Comparison of ENCODE assay signal across 12 mouse cellular contexts in the genomic region with DNA sequence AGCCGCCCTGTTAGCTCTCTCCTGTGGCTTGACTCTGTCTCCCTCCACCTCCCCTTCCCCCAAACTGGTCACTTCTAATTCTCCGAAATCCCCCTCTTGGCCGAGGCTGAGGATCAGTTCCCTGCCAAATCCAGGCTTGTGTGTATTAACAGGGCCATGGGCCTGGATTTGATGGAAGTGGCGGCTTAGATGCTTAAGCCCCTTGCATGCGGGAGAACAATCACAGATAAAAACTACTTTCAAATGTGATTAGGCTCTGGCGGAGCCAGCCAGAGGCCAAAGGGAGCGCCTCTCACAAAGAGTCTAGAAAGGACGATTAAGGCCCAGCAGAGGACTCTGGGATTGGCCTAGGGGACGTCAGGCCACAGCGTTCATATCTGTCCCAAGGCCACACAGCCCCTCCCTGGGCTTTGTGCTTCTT.
DNase-seq lines count a peak whose midpoint lies in the region; ATAC-seq and TF ChIP-seq lines count a peak whose summit lies in the region.
"Had no signal": no experiment of that assay in that cellular context is flagged by ENCODE, and none has a peak within 500 bp of the region (broad histone marks: within the 10 kb centered on the region; RNA-seq: fewer than 3 reads in every experiment).

No protein-coding gene starts in this region.

- no peak for TF ChIP-seq CTCF in midbrain, postnatal 0 days (IDR thresholded peaks at IDR 0.05)

- no peak overlapping the region for H3K4me2 ChIP-seq in intestine, embryonic 14.5 days (ENCODE audit: low read length)
- H3K4me2 ChIP-seq in intestine, embryonic 15.5 days (replicated peaks): no peak overlapping the region
- no peak overlapping the region for H3K4me2 ChIP-seq in forebrain, embryonic 16.5 days (ENCODE audit: low read length)
- H3K4me2 ChIP-seq in midbrain, postnatal 0 days (ENCODE audit: low read depth, low read length, poor library complexity, severe bottlenecking): no peak overlapping the region
- H3K4me2 ChIP-seq: liver, embryonic 15.5 days had no signal

- H3K4me1 ChIP-seq in intestine, embryonic 14.5 days (replicated peaks; ENCODE audit: control insufficient read depth, insufficient read depth, low read length): no peaks in the 10 kb centered on the region
- no peaks in the 10 kb centered on the region; the same call in 1 of the 2 replicates for H3K4me1 ChIP-seq in intestine, embryonic 15.5 days (replicated peaks)
- peaks cover 12% of the 10 kb centered on the region for H3K4me1 ChIP-seq in forebrain, embryonic 16.5 days (replicated peaks; ENCODE audit: control insufficient read depth, insufficient read depth, low read length)
- H3K4me1 ChIP-seq in midbrain, postnatal 0 days (ENCODE audit: insufficient read depth, low read length): peaks cover 3% of the 10 kb centered on the region; the same call in 1 of the 2 replicates
- H3K4me1 ChIP-seq: liver, embryonic 15.5 days; megakaryocyte, embryonic 14.5 days had no signal

- WGBS in intestine, embryonic 14.5 days: 16% methylated on average over 10 of the region's 10 CpGs
- 21% methylated on average over 10 of the region's 10 CpGs for WGBS in intestine, embryonic 15.5 days
- 4% methylated on average over 10 of the region's 10 CpGs for WGBS in forebrain, embryonic 16.5 days
- 12% methylated on average over 10 of the region's 10 CpGs for WGBS in midbrain, postnatal 0 days

- no peak overlapping the region for H3K27ac ChIP-seq in intestine, embryonic 14.5 days (ENCODE audit: low read depth)
- no peak overlapping the region for H3K27ac ChIP-seq in intestine, embryonic 15.5 days
- H3K27ac ChIP-seq in forebrain, embryonic 16.5 days (ENCODE audit: low read length): no peak overlapping the region
- no peak overlapping the region for H3K27ac ChIP-seq in midbrain, postnatal 0 days (ENCODE audit: low read depth, low read length)
- H3K27ac ChIP-seq: kidney, postnatal 0 days; liver, embryonic 15.5 days had no signal

- no peaks in the 10 kb centered on the region for H3K36me3 ChIP-seq in intestine, embryonic 14.5 days (ENCODE audit: control insufficient read depth, insufficient read depth, low read length)
- H3K36me3 ChIP-seq in intestine, embryonic 15.5 days: no peaks in the 10 kb centered on the region
- H3K36me3 ChIP-seq in forebrain, embryonic 16.5 days (ENCODE audit: control insufficient read depth, insufficient read depth): no peaks in the 10 kb centered on the region
- H3K36me3 ChIP-seq in midbrain, postnatal 0 days (ENCODE audit: insufficient read depth, low read length): no peaks in the 10 kb centered on the region
- H3K36me3 ChIP-seq: liver, embryonic 15.5 days had no signal

- H3K9ac ChIP-seq in intestine, embryonic 14.5 days (ENCODE audit: low read length): no peak overlapping the region
- no peak overlapping the region for H3K9ac ChIP-seq in intestine, embryonic 15.5 days
- H3K9ac ChIP-seq in forebrain, embryonic 16.5 days (replicated peaks; ENCODE audit: low read depth, low read length): no peak overlapping the region
- H3K9ac ChIP-seq in midbrain, postnatal 0 days (replicated peaks; ENCODE audit: low read length, poor library complexity, severe bottlenecking): no peak overlapping the region
- H3K9ac ChIP-seq: liver, embryonic 15.5 days had no signal

- H3K27me3 ChIP-seq in intestine, embryonic 14.5 days (replicated peaks; ENCODE audit: control insufficient read depth, insufficient read depth, low read length): no peaks in the 10 kb centered on the region
- H3K27me3 ChIP-seq in intestine, embryonic 15.5 days (replicated peaks): no peaks in the 10 kb centered on the region
- no peaks in the 10 kb centered on the region for H3K27me3 ChIP-seq in forebrain, embryonic 16.5 days (replicated peaks; ENCODE audit: control insufficient read depth, insufficient read depth, low read length)
- no peaks in the 10 kb centered on the region for H3K27me3 ChIP-seq in midbrain, postnatal 0 days (ENCODE audit: insufficient read depth, low read length)
- H3K27me3 ChIP-seq: liver, embryonic 15.5 days; megakaryocyte, embryonic 14.5 days had no signal

- peak; percentile 53 for DNase-seq in intestine, embryonic 14.5 days (ENCODE audit: low spot score)
- DNase-seq in embryo, embryonic 10 days (ENCODE audit: low spot score): peak; percentile 35
- peak; percentile 66 for DNase-seq in midbrain, postnatal 0 days (ENCODE audit: low spot score)
- DNase-seq in right cerebral cortex, adult 2 months (ENCODE audit: low spot score in 2 of 2): no peak
- no peak for DNase-seq in heart, adult 18-20 months
- DNase-seq in gastrocnemius, adult 8-10 months (ENCODE audit: low spot score in 2 of 2): no peak
- DNase-seq: gastrocnemius, postnatal 25 days had no signal

- H3K4me3 ChIP-seq in intestine, embryonic 14.5 days (ENCODE audit: low read depth, low read length): no peak overlapping the region
- no peak overlapping the region for H3K4me3 ChIP-seq in intestine, embryonic 15.5 days (replicated peaks)
- no peak overlapping the region for H3K4me3 ChIP-seq in forebrain, embryonic 16.5 days (replicated peaks; ENCODE audit: low read length)
- H3K4me3 ChIP-seq in midbrain, postnatal 0 days (ENCODE audit: low read depth, low read length): no peak overlapping the region
- H3K4me3 ChIP-seq: liver, embryonic 15.5 days; megakaryocyte, embryonic 14.5 days had no signal

- ATAC-seq in intestine, embryonic 14.5 days (replicated peaks; ENCODE audit: low FRiP score, low TSS enrichment, low read depth): no peak
- ATAC-seq in intestine, embryonic 15.5 days: no peak
- peak; percentile 61 for ATAC-seq in forebrain, embryonic 16.5 days
- peak; percentile 69; the same call in 1 of the 2 replicates for ATAC-seq in midbrain, postnatal 0 days (ENCODE audit: low FRiP score)

- no peaks in the 10 kb centered on the region for H3K9me3 ChIP-seq in intestine, embryonic 14.5 days (ENCODE audit: control insufficient read depth, low read length)
- no peaks in the 10 kb centered on the region for H3K9me3 ChIP-seq in intestine, embryonic 15.5 days
- no peaks in the 10 kb centered on the region for H3K9me3 ChIP-seq in forebrain, embryonic 16.5 days (ENCODE audit: control insufficient read depth, low read length)
- no peaks in the 10 kb centered on the region for H3K9me3 ChIP-seq in midbrain, postnatal 0 days (ENCODE audit: low read length)
- H3K9me3 ChIP-seq: liver, embryonic 15.5 days; megakaryocyte, embryonic 14.5 days had no signal

Comparison
In these comparisons a context has a peak if more than half of its experiments do, and no peak if none do; other contexts are left out.
1. ATAC-seq: peak in forebrain, embryonic 16.5 days (single experiment) and midbrain, postnatal 0 days (single experiment); none in intestine, embryonic 14.5 days (single experiment) and intestine, embryonic 15.5 days (single experiment).
2. DNase-seq: peak in intestine, embryonic 14.5 days (single experiment), embryo, embryonic 10 days (single experiment) and midbrain, postnatal 0 days (single experiment); none in right cerebral cortex, adult 2 months (0 of 2), heart, adult 18-20 months (0 of 2) and gastrocnemius, adult 8-10 months (0 of 2).